Mouse (Mus musculus) MEL (cell line): ENCODE measurements around the gene Ypel3. TPM values are rescaled to one million over a fixed set of nuclear protein-coding genes. Genes with fewer than 3 reads are reported as not detected.

Source experiments
- DNase-seq: peaks from one replicate; pipeline ENCODE4 v3.0.0; 2011; ENCODE audit warnings: low read depth, low spot score
- H3K27ac ChIP-seq: 2 replicates; pipeline ENCODE4 v1.5.1; 2012; ENCODE audit warnings: low read depth, mild to moderate bottlenecking, control low read depth, low read length, moderate library complexity; ENCODE audit not compliant: control insufficient read depth
- H3K27me3 ChIP-seq, 2 experiments: fragments of 150-350 bp in 1 of 2; sonication (generic) in 1 of 2; 2 replicates each; pipeline ENCODE4 v1.6.1; 2012; ENCODE audit warnings: low read length in 2 of 2, mild to moderate bottlenecking in 2 of 2, improper control_type of control experiment in 1 of 2, moderate library complexity in 1 of 2; ENCODE audit not compliant: insufficient read depth in 2 of 2, control insufficient read depth in 1 of 2
- H3K36me3 ChIP-seq, 2 experiments: 2 replicates each; pipeline ENCODE4 v1.6.1; 2012 to 2014; ENCODE audit warnings: low read length in 2 of 2, improper control_type of control experiment in 1 of 2, inconsistent platforms in 1 of 2, mild to moderate bottlenecking in 1 of 2; ENCODE audit not compliant: insufficient read depth in 2 of 2, control insufficient read depth in 1 of 2
- H3K4me1 ChIP-seq, 2 experiments: fragments of 150-350 bp in 1 of 2; sonication (generic) in 1 of 2; 2 replicates each; pipeline ENCODE4 v1.6.1; 2012; ENCODE audit warnings: low read length in 2 of 2, improper control_type of control experiment in 1 of 2, mild to moderate bottlenecking in 1 of 2; ENCODE audit not compliant: insufficient read depth in 2 of 2, control insufficient read depth in 1 of 2
- H3K4me3 ChIP-seq, 2 experiments: fragments of 150-350 bp in 1 of 2; sonication (generic) in 1 of 2; 2 replicates each; pipeline ENCODE4 v1.5.1; 2012; ENCODE audit warnings: low read depth in 2 of 2, low read length in 2 of 2, mild to moderate bottlenecking in 2 of 2, moderate library complexity in 2 of 2, control low read depth in 1 of 2, improper control_type of control experiment in 1 of 2; ENCODE audit not compliant: control insufficient read depth in 1 of 2, insufficient read depth in 1 of 2
- H3K79me2 ChIP-seq: 2 replicates; pipeline ENCODE4 v1.6.1; 2012; ENCODE audit warnings: mild to moderate bottlenecking, low read length, moderate library complexity; ENCODE audit not compliant: control insufficient read depth, poor library complexity, insufficient read depth
- H3K9ac ChIP-seq: 2 replicates; pipeline ENCODE4 v1.6.1; 2012; ENCODE audit warnings: low read depth, mild to moderate bottlenecking, control low read depth, low read length, moderate library complexity; ENCODE audit not compliant: control insufficient read depth, poor library complexity, severe bottlenecking
- H3K9me3 ChIP-seq: fragments of 150-350 bp; sonication (generic); replicated peaks from 2 replicates; pipeline ENCODE4 v1.6.1; 2012; ENCODE audit warnings: mild to moderate bottlenecking, low read length, improper control_type of control experiment, moderate library complexity; ENCODE audit not compliant: insufficient read depth
- CTCF ChIP-seq, 3 experiments: IDR thresholded peaks in 2 of 3; conservative IDR thresholded peaks in 1 of 3; 2 replicates each; pipeline ENCODE4 v1.5.1; 2011 to 2012; ENCODE audit warnings: low read length in 3 of 3, low read depth in 2 of 3, mild to moderate bottlenecking in 2 of 3, improper control_type of control experiment in 1 of 3, inconsistent platforms in 1 of 3, mixed read lengths in 1 of 3, moderate library complexity in 1 of 3; ENCODE audit not compliant: control insufficient read depth in 1 of 3, insufficient read depth in 1 of 3, poor library complexity in 1 of 3, severe bottlenecking in 1 of 3
- ELF1 ChIP-seq: IDR thresholded peaks from 2 replicates; pipeline ENCODE4 v1.6.1; 2014; ENCODE audit warnings: low read depth, mild to moderate bottlenecking, inconsistent platforms, low read length, improper control_type of control experiment, moderate library complexity
- EP300 ChIP-seq, 2 experiments: IDR thresholded peaks; 2 replicates each; pipeline ENCODE4 v1.6.1; 2011; ENCODE audit warnings: improper control_type of control experiment in 2 of 2, low read length in 2 of 2, low read depth in 1 of 2, mild to moderate bottlenecking in 1 of 2
- GABPA ChIP-seq: IDR thresholded peaks from 2 replicates; pipeline ENCODE4 v1.6.1; 2012; ENCODE audit warnings: low read depth, mild to moderate bottlenecking, inconsistent platforms, low read length, improper control_type of control experiment, moderate library complexity
- HCFC1 ChIP-seq: IDR thresholded peaks from 2 replicates; pipeline ENCODE4 v1.6.1; 2012; ENCODE audit warnings: low read depth, mild to moderate bottlenecking, inconsistent platforms, low read length, improper control_type of control experiment, moderate library complexity
- MAZ ChIP-seq: IDR thresholded peaks from 2 replicates; pipeline ENCODE4 v1.6.1; 2012; ENCODE audit warnings: low read depth, mild to moderate bottlenecking, inconsistent platforms, low read length, improper control_type of control experiment
- MYC ChIP-seq: IDR thresholded peaks from 2 replicates; pipeline ENCODE4 v1.6.1; 2011; ENCODE audit warnings: low read depth, mild to moderate bottlenecking, low read length, improper control_type of control experiment, moderate library complexity
- NRF1 ChIP-seq: IDR thresholded peaks from 2 replicates; pipeline ENCODE4 v1.6.1; 2014; ENCODE audit warnings: low read depth, mild to moderate bottlenecking, inconsistent platforms, low read length, improper control_type of control experiment, moderate library complexity; ENCODE audit not compliant: poor library complexity, insufficient read depth, severe bottlenecking
- POLR2AphosphoS2 ChIP-seq: IDR thresholded peaks from 2 replicates; pipeline ENCODE4 v1.6.1; 2011; ENCODE audit warnings: low read length, improper control_type of control experiment
- RAD21 ChIP-seq: IDR thresholded peaks from 2 replicates; pipeline ENCODE4 v1.6.1; 2011; ENCODE audit warnings: mild to moderate bottlenecking, low read depth, low read length, improper control_type of control experiment
- RCOR1 ChIP-seq: IDR thresholded peaks from 2 replicates; pipeline ENCODE4 v1.6.1; 2012; ENCODE audit warnings: low read depth, mild to moderate bottlenecking, inconsistent platforms, low read length, improper control_type of control experiment
- SIN3A ChIP-seq: IDR thresholded peaks from 2 replicates; pipeline ENCODE4 v1.6.1; 2012; ENCODE audit warnings: low read length, improper control_type of control experiment, inconsistent platforms
- SMC3 ChIP-seq: IDR thresholded peaks from 2 replicates; pipeline ENCODE4 v1.6.1; 2011; ENCODE audit warnings: low read depth, low read length, improper control_type of control experiment
- TAL1 ChIP-seq: IDR thresholded peaks from 2 replicates; pipeline ENCODE4 v1.6.1; 2012; ENCODE audit warnings: mild to moderate bottlenecking, inconsistent platforms, low read length, moderate library complexity, mixed read lengths
- TBP ChIP-seq: IDR thresholded peaks from 2 replicates; pipeline ENCODE4 v1.8.0; 2011; ENCODE audit warnings: low read depth, low read length, improper control_type of control experiment
- UBTF ChIP-seq: IDR thresholded peaks from 2 replicates; pipeline ENCODE4 v1.6.1; 2012; ENCODE audit warnings: low read depth, mild to moderate bottlenecking, inconsistent platforms, low read length, improper control_type of control experiment, moderate library complexity, borderline replicate concordance; ENCODE audit not compliant: insufficient read depth
- USF1 ChIP-seq: IDR thresholded peaks from 2 replicates; pipeline ENCODE4 v1.6.1; 2014; ENCODE audit warnings: low read depth, mild to moderate bottlenecking, inconsistent platforms, low read length, improper control_type of control experiment, moderate library complexity
- USF2 ChIP-seq, 2 experiments: IDR thresholded peaks; 2 replicates each; pipeline ENCODE4 v1.6.1; 2011 to 2012; ENCODE audit warnings: improper control_type of control experiment in 2 of 2, low read length in 2 of 2, borderline replicate concordance in 1 of 2, inconsistent platforms in 1 of 2, low read depth in 1 of 2, mild to moderate bottlenecking in 1 of 2; ENCODE audit not compliant: insufficient read depth in 1 of 2
- ZC3H11A ChIP-seq: IDR thresholded peaks from 2 replicates; pipeline ENCODE4 v1.6.1; 2012; ENCODE audit warnings: low read depth, mild to moderate bottlenecking, inconsistent platforms, low read length, improper control_type of control experiment
- polyA plus RNA-seq, 2 experiments: library from polyadenylated mRNA; stranded (reverse) in 1 of 2; unstranded in 1 of 2; fragments of >175 nt in 1 of 2; fragments of >200 nt in 1 of 2; gene quantifications; 2 replicates each; pipeline versions ENCODE4 v1.2.1 to v1.2.4; 2012; ENCODE audit warnings: low replicate concordance in 2 of 2, low read depth in 1 of 2; ENCODE audit not compliant: insufficient read length in 2 of 2, insufficient read depth in 1 of 2, missing spikeins in 1 of 2
- total RNA-seq: library from RNA; depleted of rRNA; stranded (reverse); fragments of 300-350 nt; gene quantifications from 2 replicates; pipeline ENCODE4 v1.2.3, GENCODE M21; 2012

Ypel3 gene
- total and polyA plus RNA-seq, 3 experiments = 2.1 to 12.6 TPM; not detected in 1

- no peak overlapping the region for H3K9ac ChIP-seq
- no peaks in the 10 kb centered on the region for H3K36me3 ChIP-seq
- H3K27me3 ChIP-seq = peaks cover 0 to 2% of the 10 kb centered on the region in 2 experiments; a peak in 1 of 4 replicates
- H3K4me3 ChIP-seq = no peak overlapping the region
- H3K27ac ChIP-seq = no peak overlapping the region
- H3K9me3 ChIP-seq = no peaks in the 10 kb centered on the region
- H3K79me2 ChIP-seq = no peaks in the 10 kb centered on the region
- no peak for DNase-seq
- peaks cover 0 to 3% of the 10 kb centered on the region in 2 experiments; a peak in 2 of 4 replicates for H3K4me1 ChIP-seq
- TF ChIP-seq RAD21 (peak; percentile 19), NRF1 (no peak), TAL1 (no peak), SMC3 (0 out of 2 replicates have a peak, but pooled peaks have one; percentile 16), CTCF (IDR thresholded peaks at IDR 0.05 in 2 of 3, conservative IDR thresholded peaks at IDR 0.05 in 1 of 3; ENCODE audit: control insufficient read depth in 1 of 3, insufficient read depth in 1 of 3, low read depth in 2 of 3, low read length in 3 of 3, poor library complexity in 1 of 3, severe bottlenecking in 1 of 3) (peak; percentile 7 to 30 (median 15); a peak in 3 of 6 replicates)
These were observed 27.0 kb upstream of the Ypel3 start for GRCm38 (mm10) chr7:126749582-126750343.

- H3K4me1 ChIP-seq = peaks cover 3% of the 10 kb centered on the region in 2 experiments; a peak in 2 of 4 replicates
- no peaks in the 10 kb centered on the region for H3K27me3 ChIP-seq
- peak; percentile 81 for DNase-seq
- no peak overlapping the region for H3K27ac ChIP-seq
- H3K9ac ChIP-seq = peak overlapping the region; percentile 7; the same call in 1 of the 2 replicates
- no peaks in the 10 kb centered on the region for H3K9me3 ChIP-seq
- TF ChIP-seq EP300 (IDR thresholded peaks at IDR 0.05; ENCODE audit: low read depth in 1 of 2, low read length in 2 of 2) (no peak), RAD21 (peak; percentile 66), SIN3A (peak; percentile 31; the same call in 1 of the 2 replicates), POLR2AphosphoS2 (no peak), RCOR1 (no peak), TAL1 (no peak), HCFC1 (0 out of 2 replicates have a peak, but pooled peaks have one; percentile 43), ZC3H11A (peak; percentile 35; the same call in 1 of the 2 replicates), TBP (peak; percentile 25; the same call in 1 of the 2 replicates), NRF1 (no peak), MAZ (peak; percentile 53; the same call in 1 of the 2 replicates), USF1 (no peak), SMC3 (peak; percentile 72), GABPA (no peak), ELF1 (0 out of 2 replicates have a peak, but pooled peaks have one; percentile 62), UBTF (no peak), MYC (no peak), CTCF (IDR thresholded peaks at IDR 0.05 in 2 of 3, conservative IDR thresholded peaks at IDR 0.05 in 1 of 3; ENCODE audit: control insufficient read depth in 1 of 3, insufficient read depth in 1 of 3, low read depth in 2 of 3, low read length in 3 of 3, poor library complexity in 1 of 3, severe bottlenecking in 1 of 3) (peak; percentile 79 to 85 (median 85)), USF2 (IDR thresholded peaks at IDR 0.05; ENCODE audit: borderline replicate concordance in 1 of 2, insufficient read depth in 1 of 2, low read depth in 1 of 2, low read length in 2 of 2) (no peak)
- TF ChIP-seq, all 39 proteins: peak for 9
- Histone ChIP-seq H3K79me2 (no peaks in the 10 kb centered on the region; the same call in 1 of the 2 replicates), H3K36me3 (peaks cover 0 to 2% of the 10 kb centered on the region in 2 experiments; a peak in 1 of 4 replicates), H3K4me3 (peak overlapping the region; percentile 2 to 40; a peak in 3 of 4 replicates)
These were observed 21.9 kb upstream of the Ypel3 start for GRCm38 (mm10) chr7:126754866-126755265.
